Mouse (Mus musculus) B cell, adult 67 days (primary cell): ENCODE data around the gene Ablim2. TPM values are rescaled to one million over a fixed set of nuclear protein-coding genes. Genes with fewer than 3 reads are reported as not detected.

Experiments used
- total RNA-seq, 2 experiments: library from RNA; stranded (reverse); gene quantifications; 4 replicates each; pipeline ENCODE4 v1.2.4; 2023

The Ablim2 gene
- total RNA-seq, result under 1 TPM; 0.20 to 0.21 TPM

GRCm38 (mm10) chr5:35757639-35758001, at the start of gene Ablim2:
Gene Ablim2, plus strand, starts transcription at chr5:35757880.

GRCm38 (mm10) chr5:35739536-35740278, 18.0 kb upstream of the Ablim2 start, which contains the start of gene Sh3tc1:
Gene Sh3tc1, minus strand, starts transcription at chr5:35739987.

GRCm38 (mm10) chr5:35893093-35893804, 135.6 kb downstream of the Ablim2 start, which contains the start of gene Afap1:
Gene Afap1, plus strand, starts transcription at chr5:35893319.

Other genes starting within 250 kb of the Ablim2 start
- gene Cpz, start 232.2 kb upstream of the Ablim2 start, total RNA-seq, result not detected
- 10 to 100 TPM; 12.2 to 15.6 TPM for gene Trmt44, start 182.8 kb upstream of the Ablim2 start, total RNA-seq
- gene Acox3, start 174.8 kb upstream of the Ablim2 start, total RNA-seq, result 100 to 1,000 TPM; 154 to 163 TPM
- not detected for gene Htra3, start 78.1 kb upstream of the Ablim2 start, total RNA-seq
- gene Sh3tc1, start 17.9 kb upstream of the Ablim2 start, total RNA-seq, result 10 to 100 TPM; 26.3 to 26.5 TPM
- 10 to 100 TPM in 1 of 2 experiments, 1 to 10 TPM in 1; 9.1 to 13.9 TPM for gene Afap1, start 135.4 kb downstream of the Ablim2 start, total RNA-seq